Mouse (Mus musculus) heart, postnatal 0 days (tissue): ENCODE data around the gene Pml.

Experiments
- CTCF ChIP-seq: IDR thresholded peaks from 2 replicates; pipeline ENCODE4 v1.5.1; 2016; ENCODE audit warnings: antibody characterized with exemption, control low read depth, low read depth
- EP300 ChIP-seq: IDR thresholded peaks from 2 replicates; pipeline ENCODE4 v1.6.1; 2016; ENCODE audit warnings: antibody characterized with exemption, low read depth

- TF ChIP-seq CTCF: no peak
- TF ChIP-seq EP300: no peak
Observed at GRCm38 (mm10) chr9:58242696-58243095, 6.9 kb downstream of the Pml start.
